Mouse (Mus musculus) urinary bladder, postnatal 36 days (tissue): Measurements from ENCODE around the gene H2al2b.
"Not testable (repeated sequence)": the region's sequence is repeated elsewhere in the genome, so short reads cannot be mapped to it uniquely, and the experiment has no call there.

Source experiments
- DNase-seq, 2 experiments: peaks; one replicate each; pipeline ENCODE4 v3.0.0; 2022; ENCODE audit warnings: low spot score in 2 of 2, mixed read lengths in 1 of 2

The H2al2b gene

DNA sequence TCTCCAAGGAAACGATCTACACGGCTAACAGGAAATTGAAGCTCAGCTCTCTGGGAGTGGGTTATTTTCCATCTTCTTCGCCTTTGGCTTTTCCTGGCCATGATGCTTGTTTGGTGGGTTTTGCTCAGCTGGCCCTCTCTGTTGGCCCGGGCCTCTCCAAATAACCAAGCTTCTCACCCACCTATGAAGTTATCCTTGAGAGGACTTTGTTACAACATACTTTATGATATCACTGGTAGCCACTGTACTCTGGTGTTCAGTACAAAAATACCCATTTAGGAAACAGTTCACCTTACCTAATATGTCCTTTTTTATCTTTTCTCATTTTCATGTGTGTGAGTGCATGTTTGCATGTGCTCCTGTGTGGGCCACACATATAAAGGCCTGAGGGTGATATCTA is at the start of gene H2al2b:
H2al2b (minus strand) TSS at position 101 of the 400 bp plus-strand sequence.
- DNase-seq, result not testable (repeated sequence)
